Mouse (Mus musculus) Patski (cell line): ENCODE data around the gene Ap1m1. TPM values are rescaled to one million over a fixed set of nuclear protein-coding genes. Genes with fewer than 3 reads are reported as not detected.

Source experiments
- ATAC-seq: fragments of 100-300 bp; one replicate; pipeline ENCODE4 v1.8.0; 2021
- CTCF ChIA-PET: fragments of 350-600 bp; sonication (Branson Sonifier 250); formaldehyde crosslinking; loops from one replicate; lab custom pipeline; 2022; ENCODE audit warnings: inconsistent platforms; lab: Charles Lee
- POLR2A ChIA-PET: fragments of 350-600 bp; sonication (Branson Sonifier 250); formaldehyde crosslinking; loops from one replicate; lab custom pipeline; 2022; ENCODE audit warnings: antibody characterized with exemption, inconsistent platforms; lab: Charles Lee
- DNase-seq: peaks from one replicate; pipeline ENCODE4 v3.0.0-alpha.2; 2011; ENCODE audit warnings: low read depth, low spot score
- H3K27me3 ChIP-seq: fragments of 371-371 bp; one replicate; pipeline ENCODE4 v1.5.1; 2021
- CTCF ChIP-seq: fragments of 100-300 bp; IDR thresholded peaks from one replicate; pipeline ENCODE4 v1.5.1; 2021
- in situ Hi-C: fragments of 300-500 bp; cut with MboI; formaldehyde crosslinking; loops from 3 replicates; pipeline ENCODE4 v1.11.1; 2018; ENCODE audit warnings: low pct_unique_long_range_greater_than_20kb, mixed read lengths
- polyA plus RNA-seq: library from polyadenylated mRNA; unstranded; gene quantifications from one replicate; pipeline ENCODE4 v1.2.3, GENCODE M21; 2021

Gene Ap1m1
- polyA plus RNA-seq = 93.1 TPM

DNA sequence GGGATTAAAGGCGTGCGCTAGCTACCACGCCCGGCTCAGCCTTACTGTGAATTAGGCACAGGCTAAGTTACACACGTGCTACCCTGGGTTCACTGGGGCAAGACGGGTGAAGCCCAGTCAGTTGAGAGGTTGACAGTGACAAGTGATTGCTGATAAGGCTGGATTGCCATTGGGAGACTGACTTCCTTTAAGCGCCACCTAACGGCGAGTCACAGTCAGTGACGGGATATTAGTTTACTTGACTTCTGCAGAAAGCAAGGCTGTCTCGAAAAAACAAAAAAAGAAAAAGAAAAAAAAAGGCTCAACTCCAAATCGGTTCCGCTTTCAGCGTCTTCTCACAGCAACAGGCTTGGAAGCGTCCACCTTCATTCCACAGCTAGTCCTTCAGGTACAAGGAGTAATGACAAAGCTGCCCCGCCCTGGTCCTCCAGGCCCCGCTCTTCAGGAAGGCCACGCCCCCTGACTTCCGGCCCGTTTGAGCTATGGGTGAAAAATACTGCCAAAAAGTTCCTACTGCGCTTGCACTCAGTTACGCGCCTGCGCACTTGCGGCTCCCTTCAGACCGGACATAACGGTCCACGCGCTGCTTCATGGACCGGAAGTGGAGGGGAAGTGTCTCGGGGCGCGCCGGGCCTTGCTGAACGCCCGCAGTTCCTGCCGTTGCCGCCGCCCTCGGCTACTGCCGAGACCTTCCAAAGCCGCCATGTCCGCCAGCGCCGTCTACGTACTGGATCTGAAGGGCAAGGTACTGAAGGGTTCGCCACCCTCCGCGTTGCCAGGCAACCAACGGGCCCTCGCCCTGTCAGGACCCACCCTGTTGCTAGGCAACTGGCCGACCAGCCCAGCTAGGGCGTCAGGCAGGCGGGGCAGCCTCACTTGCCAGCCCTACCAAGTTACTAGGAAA, at the start of gene Ap1m1:
Gene Ap1m1 (plus strand): TSS at position 520 of the 904 bp plus-strand sequence.
- no peaks in the 10 kb centered on the region for H3K27me3 ChIP-seq
- CTCF ChIA-PET = interaction anchor here (0.7 to 2.5 kb wide), 10 partner anchors 9 to 105 kb away, joined by 3 to 37 read pairs (median 5); partner anchors contain the start of genes Fam32a and Tpm4
- in situ Hi-C loops = no loop called here
- POLR2A ChIA-PET = interaction anchor here (1.0 kb wide), 1 partner anchor 16 kb away, joined by 3 read pairs; no protein-coding TSS in a partner anchor
- ATAC-seq (peak; percentile 92), DNase-seq (peak; percentile 91)
- TF ChIP-seq CTCF = no peak

GRCm38 (mm10) chr8:72190215-72190539, 49.6 kb upstream of the Ap1m1 start:
- no peak for ATAC-seq
- in situ Hi-C loops = loop anchor here (25.0 kb wide), 1 partner anchor 428 kb away; no protein-coding TSS in a partner anchor
- H3K27me3 ChIP-seq = no peaks in the 10 kb centered on the region
- no peak for DNase-seq
- ChIA-PET POLR2A (no interaction called here), CTCF (interaction anchor here (1.2 kb wide), 1 partner anchor 13 kb away, joined by 3 read pairs; no protein-coding TSS in a partner anchor)
- TF ChIP-seq CTCF = no peak

DNA sequence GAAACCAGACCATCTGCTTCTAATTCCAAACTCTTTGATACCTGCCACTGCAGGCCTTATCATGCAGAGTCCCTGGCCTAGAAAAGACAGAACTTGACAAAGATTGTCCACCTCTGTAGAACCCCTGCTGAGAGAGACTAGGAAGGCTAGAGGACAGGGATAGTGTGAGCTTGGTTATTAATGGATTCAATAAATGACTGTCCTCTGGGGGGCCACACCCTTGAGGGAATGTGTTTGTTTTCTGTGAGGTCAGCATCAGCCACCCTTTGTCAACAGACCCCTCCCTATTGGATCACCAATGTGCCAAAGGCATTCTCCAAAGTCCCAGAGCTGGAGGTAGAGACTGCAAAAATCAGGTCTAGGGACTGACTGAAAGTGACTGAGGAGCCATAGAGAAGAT, 47.8 kb upstream of the Ap1m1 start:
- ATAC-seq (no peak), DNase-seq (no peak)
- no peak for TF ChIP-seq CTCF
- in situ Hi-C loops = loop anchor here (25.0 kb wide), 1 partner anchor 430 kb away; no protein-coding TSS in a partner anchor
- ChIA-PET CTCF (no interaction called here), POLR2A (no interaction called here)
- peaks cover 7% of the 10 kb centered on the region for H3K27me3 ChIP-seq

GRCm38 (mm10) chr8:72197997-72198396, 41.8 kb upstream of the Ap1m1 start:
- no peak for TF ChIP-seq CTCF
- no peak for DNase-seq
- ChIA-PET CTCF (interaction anchor here (2.3 kb wide), 1 partner anchor 20 kb away, joined by 4 read pairs; no protein-coding TSS in a partner anchor), POLR2A (interaction anchor here (0.7 kb wide), 1 partner anchor 485 kb away, joined by 3 read pairs; no protein-coding TSS in a partner anchor)
- no peak for ATAC-seq
- in situ Hi-C loops = loop anchor here (25.0 kb wide), 1 partner anchor 436 kb away; no protein-coding TSS in a partner anchor
- H3K27me3 ChIP-seq = peaks cover 9% of the 10 kb centered on the region

GRCm38 (mm10) chr8:72208582-72208981, 31.2 kb upstream of the Ap1m1 start:
- in situ Hi-C loops = no loop called here
- TF ChIP-seq CTCF = no peak
- ATAC-seq (no peak), DNase-seq (no peak)
- POLR2A ChIA-PET = no interaction called here
- CTCF ChIA-PET = interaction anchor here (1.4 kb wide), 1 partner anchor 8 kb away, joined by 4 read pairs; no protein-coding TSS in a partner anchor
- peaks cover 13% of the 10 kb centered on the region for H3K27me3 ChIP-seq

GRCm38 (mm10) chr8:72210222-72210621, 29.6 kb upstream of the Ap1m1 start:
- ChIA-PET POLR2A (no interaction called here), CTCF (interaction anchor here (1.4 kb wide), 1 partner anchor 30 kb away, joined by 5 read pairs; the partner anchor contains the start of gene Ap1m1)
- H3K27me3 ChIP-seq = peaks cover 23% of the 10 kb centered on the region
- no peak for DNase-seq
- no peak for ATAC-seq
- no peak for TF ChIP-seq CTCF
- in situ Hi-C loops = loop anchor here (10.0 kb wide), 1 partner anchor 1835 kb away; the partner anchor contains the start of gene Comp

DNA sequence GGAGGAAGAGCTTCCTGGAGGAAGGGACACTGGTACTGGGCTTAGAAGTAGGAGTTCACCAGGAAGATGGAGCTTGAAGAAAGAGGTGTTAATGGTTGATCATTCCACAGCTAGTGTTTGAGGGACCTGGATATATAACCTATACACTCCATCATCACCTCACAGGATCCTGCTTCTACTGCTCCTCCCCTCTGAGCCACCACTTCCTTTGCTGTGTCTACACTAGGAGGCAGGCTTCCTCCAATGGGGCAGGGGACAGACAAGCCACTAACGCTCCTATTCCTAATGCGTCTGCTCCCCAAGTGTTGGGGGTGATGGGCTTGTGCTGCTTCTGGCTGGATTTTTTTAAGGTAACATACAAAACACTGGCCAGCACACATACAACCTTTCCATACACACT, 29.1 kb upstream of the Ap1m1 start:
- DNase-seq = no peak
- CTCF ChIA-PET = interaction anchor here (1.4 kb wide), 1 partner anchor 29 kb away, joined by 5 read pairs; the partner anchor contains the start of gene Ap1m1

GRCm38 (mm10) chr8:72211846-72212245, 28.0 kb upstream of the Ap1m1 start:
- CTCF ChIA-PET = no interaction called here
- TF ChIP-seq CTCF = no peak
- ATAC-seq = no peak
- no peak for DNase-seq
- H3K27me3 ChIP-seq = peaks cover 26% of the 10 kb centered on the region
- POLR2A ChIA-PET = no interaction called here
- in situ Hi-C loops = loop anchor here (10.0 kb wide), 1 partner anchor 1837 kb away; the partner anchor contains the start of gene Comp

More for the DNA sequence above, 29.1 kb upstream of the Ap1m1 start:
- in situ Hi-C loops = loop anchor here (10.0 kb wide), 1 partner anchor 1836 kb away; the partner anchor contains the start of gene Comp
- H3K27me3 ChIP-seq = peaks cover 25% of the 10 kb centered on the region
- no peak for TF ChIP-seq CTCF
- no peak for ATAC-seq
- POLR2A ChIA-PET = interaction anchor here (0.7 kb wide), 1 partner anchor 74 kb away, joined by 3 read pairs; no protein-coding TSS in a partner anchor

- DNase-seq (no peak), ATAC-seq (no peak)
- in situ Hi-C loops = loop anchor here (10.0 kb wide), 1 partner anchor 1838 kb away; the partner anchor contains the start of gene Comp
- ChIA-PET CTCF (no interaction called here), POLR2A (no interaction called here)
- no peak for TF ChIP-seq CTCF
- peaks cover 26% of the 10 kb centered on the region for H3K27me3 ChIP-seq
These were observed 27.1 kb upstream of the Ap1m1 start, which contains the start of gene Cib3 for GRCm38 (mm10) chr8:72212751-72213150. Cib3 (minus strand) TSS chr8:72212837.

- H3K27me3 ChIP-seq = peaks cover 26% of the 10 kb centered on the region
- DNase-seq (no peak), ATAC-seq (no peak)
- in situ Hi-C loops = loop anchor here (10.0 kb wide), 1 partner anchor 1839 kb away; the partner anchor contains the start of gene Comp
- no peak for TF ChIP-seq CTCF
- POLR2A ChIA-PET = no interaction called here
- CTCF ChIA-PET = no interaction called here
These were observed 26.3 kb upstream of the Ap1m1 start, which contains the start of gene Gm11034 for GRCm38 (mm10) chr8:72213536-72213935. Gm11034 (minus strand) TSS chr8:72213636.
